Mouse (Mus musculus) T-helper 17 cell (primary cell): ENCODE measurements around the gene Slc16a4.

ENCODE experiments used
- in situ Hi-C, 2 experiments: fragments of 300-600 bp; cut with MboI, MseI; formaldehyde crosslinking; loops; 1 replicate in 1 of 2; 2 replicates in 1 of 2; pipeline ENCODE4 v1.15.1; 2025; ENCODE audit warnings: high pct_unique_total_duplicates in 2 of 2

Slc16a4 gene

GRCm38 (mm10) chr3:107356964-107357441 lies 66.0 kb downstream of the Slc16a4 start:
- in situ Hi-C loops: no loop called here

GRCm38 (mm10) chr3:107357700-107358234 lies 66.7 kb downstream of the Slc16a4 start:
- in situ Hi-C loops: no loop called here

- in situ Hi-C loops: no loop called here
Measured at GRCm38 (mm10) chr3:107360341-107360740, 69.3 kb downstream of the Slc16a4 start.
